Mouse (Mus musculus) small intestine, adult 2 months (tissue): ENCODE measurements around the gene Ephb3. TPM values are rescaled to one million over a fixed set of nuclear protein-coding genes. Genes with fewer than 3 reads are reported as not detected.

ENCODE experiments used
- H3K27ac ChIP-seq: fragments of 200-500 bp; 2 replicates; pipeline ENCODE4 v1.5.1; 2012; ENCODE audit warnings: low read depth, low read length, control low read depth, inconsistent platforms; ENCODE audit not compliant: insufficient read depth
- H3K27me3 ChIP-seq: fragments of 200-500 bp; 2 replicates; pipeline ENCODE4 v1.6.1; 2012; ENCODE audit warnings: mild to moderate bottlenecking, moderate library complexity, low read length, inconsistent platforms; ENCODE audit not compliant: control insufficient read depth, insufficient read depth
- H3K36me3 ChIP-seq: fragments of 200-500 bp; 2 replicates; pipeline ENCODE4 v1.6.1; 2012; ENCODE audit warnings: mild to moderate bottlenecking, low read length, control low read depth, inconsistent platforms; ENCODE audit not compliant: control insufficient read depth, insufficient read depth
- H3K4me1 ChIP-seq: fragments of 200-500 bp; 2 replicates; pipeline ENCODE4 v1.6.1; 2012; ENCODE audit warnings: low read length, inconsistent platforms, mixed read lengths; ENCODE audit not compliant: control insufficient read depth, insufficient read depth, insufficient read length
- H3K4me3 ChIP-seq: fragments of 200-500 bp; 2 replicates; pipeline ENCODE4 v1.5.1; 2012; ENCODE audit warnings: low read depth, mild to moderate bottlenecking, control low read depth, inconsistent platforms, low read length, moderate library complexity
- CTCF ChIP-seq: fragments of 200-500 bp; IDR thresholded peaks from 2 replicates; pipeline ENCODE4 v1.5.1; 2012; ENCODE audit warnings: low read depth, mild to moderate bottlenecking, control low read depth, inconsistent platforms, low read length, moderate library complexity, mixed read lengths; ENCODE audit not compliant: insufficient replicate concordance, insufficient read length; ENCODE audit errors: extremely low read depth
- POLR2A ChIP-seq: fragments of 200-500 bp; IDR thresholded peaks from 2 replicates; pipeline ENCODE4 v1.6.1; 2012; ENCODE audit warnings: low read depth, mild to moderate bottlenecking, control low read depth, inconsistent platforms, low read length, moderate library complexity
- WGBS: fragments of 180-500 bp; shearing (Covaris S2); methylation state at CpG from one replicate; pipeline ENCODE4 v1.1.7; 2018; 5-methylcytosine and 5-hydroxymethylcytosine counted together
- polyA plus RNA-seq: library from polyadenylated mRNA; depleted of rRNA; stranded (reverse); fragments of >200 nt; gene quantifications from 2 replicates; pipeline ENCODE4 v1.2.3, GENCODE M21; 2012

Ephb3 gene
- polyA plus RNA-seq, 1 experiment, result 11.3 TPM

GRCm38 (mm10) chr16:21184697-21185096 is 19.9 kb upstream of the Ephb3 start:
- no peak overlapping the region for H3K4me3 ChIP-seq
- no peak overlapping the region for H3K27ac ChIP-seq
- no peak for TF ChIP-seq POLR2A
- no peak for TF ChIP-seq CTCF
- H3K36me3 ChIP-seq, result no peaks in the 10 kb centered on the region
- H3K4me1 ChIP-seq, result no peaks in the 10 kb centered on the region
- H3K27me3 ChIP-seq, result no peaks in the 10 kb centered on the region

DNA sequence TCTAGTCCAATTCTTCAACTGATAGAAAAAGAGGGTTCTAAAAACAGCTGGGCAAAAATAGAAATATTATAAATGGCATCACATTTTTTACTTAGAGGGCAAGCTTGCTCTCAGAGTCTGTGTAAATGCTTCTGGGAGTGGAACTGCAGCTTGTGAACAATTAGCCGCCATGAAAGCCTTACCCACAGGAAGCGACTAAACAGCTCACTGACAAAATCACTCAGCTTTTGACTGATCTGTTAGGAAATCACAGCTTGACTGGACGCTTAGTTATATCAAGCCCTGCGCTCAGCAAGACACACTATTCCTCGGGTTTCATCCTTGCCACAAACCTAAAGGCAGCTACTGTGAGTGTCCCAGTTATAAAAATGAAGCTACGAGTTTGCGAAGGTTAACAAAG is 17.0 kb upstream of the Ephb3 start:
- Histone ChIP-seq H3K27ac (no peak overlapping the region), H3K27me3 (no peaks in the 10 kb centered on the region), H3K4me1 (no peaks in the 10 kb centered on the region), H3K4me3 (no peak overlapping the region), H3K36me3 (no peaks in the 10 kb centered on the region)
- no peak for TF ChIP-seq POLR2A
- no peak for TF ChIP-seq CTCF
- 72% methylated on average over 7 of the region's 7 CpGs for WGBS

GRCm38 (mm10) chr16:21188345-21188744 is 16.2 kb upstream of the Ephb3 start:
- Histone ChIP-seq H3K27me3 (no peaks in the 10 kb centered on the region), H3K4me1 (no peaks in the 10 kb centered on the region), H3K4me3 (no peak overlapping the region), H3K36me3 (no peaks in the 10 kb centered on the region), H3K27ac (no peak overlapping the region)
- WGBS, result 79% methylated on average over 3 of the region's 3 CpGs
- TF ChIP-seq POLR2A (no peak), CTCF (no peak)

- TF ChIP-seq POLR2A, result no peak
- TF ChIP-seq CTCF, result no peak
- H3K4me3 ChIP-seq, result no peak overlapping the region
- H3K36me3 ChIP-seq, result no peaks in the 10 kb centered on the region
- 81% methylated on average over 14 of the region's 14 CpGs for WGBS
- no peak overlapping the region for H3K27ac ChIP-seq
- no peaks in the 10 kb centered on the region for H3K4me1 ChIP-seq
- H3K27me3 ChIP-seq, result no peaks in the 10 kb centered on the region
These were observed 13.0 kb upstream of the Ephb3 start for GRCm38 (mm10) chr16:21191569-21191968.

- H3K36me3 ChIP-seq, result no peaks in the 10 kb centered on the region
- no peak overlapping the region for H3K27ac ChIP-seq
- no peaks in the 10 kb centered on the region for H3K4me1 ChIP-seq
- WGBS, result 32% methylated on average over 7 of the region's 7 CpGs
- TF ChIP-seq CTCF, result peak; percentile 46; the same call in 1 of the 2 replicates
- no peak for TF ChIP-seq POLR2A
- no peak overlapping the region for H3K4me3 ChIP-seq
- no peaks in the 10 kb centered on the region for H3K27me3 ChIP-seq
These were observed 11.8 kb upstream of the Ephb3 start for GRCm38 (mm10) chr16:21192509-21193354.

DNA sequence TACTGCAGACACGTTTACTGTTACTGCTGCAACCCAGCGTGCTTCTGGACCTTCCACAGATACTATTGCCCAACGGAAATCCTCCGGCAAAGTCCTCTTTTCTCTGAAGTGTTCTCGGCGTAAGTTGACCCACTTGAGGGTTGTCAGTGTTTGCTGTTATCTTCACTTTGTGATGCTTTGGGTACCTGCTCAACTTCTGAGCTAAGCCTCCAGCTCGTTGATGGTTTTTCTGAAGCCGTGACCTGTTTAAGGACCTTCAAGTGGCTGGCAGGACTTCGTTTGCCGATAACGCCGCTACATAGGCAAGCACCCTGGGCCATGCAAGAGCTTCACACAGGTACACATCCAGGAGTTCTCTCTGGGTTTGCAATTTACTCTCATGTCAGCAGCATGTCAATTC is 10.4 kb upstream of the Ephb3 start:
- TF ChIP-seq POLR2A (no peak), CTCF (no peak)
- no peak overlapping the region for H3K4me3 ChIP-seq
- no peaks in the 10 kb centered on the region for H3K36me3 ChIP-seq
- WGBS, result 87% methylated on average over 12 of the region's 12 CpGs
- no peak overlapping the region for H3K27ac ChIP-seq
- no peaks in the 10 kb centered on the region for H3K4me1 ChIP-seq
- H3K27me3 ChIP-seq, result no peaks in the 10 kb centered on the region

DNA sequence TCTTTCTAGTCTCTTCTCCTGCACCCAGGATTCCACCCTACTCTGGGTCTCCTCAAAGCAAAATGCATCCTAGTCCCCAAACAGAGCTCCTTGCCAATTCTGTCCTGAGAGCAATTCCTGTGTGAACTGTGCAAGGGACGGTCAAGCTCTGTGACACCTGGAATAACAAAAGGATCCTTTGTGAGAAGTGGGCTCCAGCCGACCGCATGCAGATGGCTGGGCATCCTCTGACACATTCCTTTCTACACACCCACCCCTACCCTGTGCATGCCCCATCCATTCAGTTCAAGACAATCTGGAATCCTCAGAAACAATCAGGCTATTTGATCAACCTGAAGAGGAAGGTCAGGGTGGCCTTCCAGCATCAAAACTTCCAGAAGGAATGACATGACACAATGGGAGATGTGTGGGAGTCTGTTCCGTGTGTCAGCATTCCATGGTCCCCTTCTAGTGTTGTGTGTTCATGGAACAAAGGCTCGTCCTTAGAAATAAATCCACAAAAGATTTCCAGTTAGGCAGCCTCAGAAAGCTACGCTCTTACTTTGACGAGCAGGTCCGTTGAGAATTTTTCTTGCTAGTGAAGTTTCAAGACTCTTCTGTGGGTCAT is 9.2 kb upstream of the Ephb3 start:
- TF ChIP-seq CTCF, result no peak
- TF ChIP-seq POLR2A, result no peak
- no peak overlapping the region for H3K27ac ChIP-seq
- whole genome bisulfite sequencing, result 80% methylated on average over 8 of the region's 8 CpGs
- no peaks in the 10 kb centered on the region for H3K36me3 ChIP-seq
- no peak overlapping the region for H3K4me3 ChIP-seq
- peaks cover 4% of the 10 kb centered on the region; the same call in 1 of the 2 replicates for H3K4me1 ChIP-seq
- H3K27me3 ChIP-seq, result no peaks in the 10 kb centered on the region
